Mouse (Mus musculus) embryonic facial prominence, embryonic 13.5 days (tissue): Measurements from ENCODE around the gene Rpl3l. TPM values are rescaled to one million over a fixed set of nuclear protein-coding genes. Genes with fewer than 3 reads are reported as not detected.
A peak's percentile ranks its signal among the peaks of the same experiment; 100 is the strongest.

Source experiments
- ATAC-seq: fragments of 200-750 bp; cut with Nextera tagmentation; 2 replicates; pipeline ENCODE4 v1.8.0; 2017; ENCODE audit warnings: low read depth; ENCODE audit not compliant: insufficient number of reproducible peaks, insufficient read depth, low FRiP score, low TSS enrichment
- H3K27ac ChIP-seq: fragments of 300-500 bp; sonication (generic); 2 replicates; pipeline ENCODE4 v1.5.1; 2015; ENCODE audit warnings: moderate library complexity, mild to moderate bottlenecking, inconsistent platforms
- H3K27me3 ChIP-seq: fragments of 300-500 bp; sonication (generic); 2 replicates; pipeline ENCODE4 v1.6.1; 2015; ENCODE audit warnings: mild to moderate bottlenecking, inconsistent platforms
- H3K36me3 ChIP-seq: fragments of 300-500 bp; sonication (generic); 2 replicates; pipeline ENCODE4 v1.6.1; 2015; ENCODE audit warnings: mild to moderate bottlenecking, inconsistent platforms
- H3K4me1 ChIP-seq: fragments of 300-500 bp; sonication (generic); 2 replicates; pipeline ENCODE4 v1.6.1; 2015; ENCODE audit warnings: inconsistent platforms
- H3K4me2 ChIP-seq: fragments of 300-500 bp; sonication (generic); 2 replicates; pipeline ENCODE4 v1.6.1; 2015; ENCODE audit warnings: moderate library complexity, mild to moderate bottlenecking, inconsistent platforms
- H3K4me3 ChIP-seq: fragments of 300-500 bp; sonication (generic); 2 replicates; pipeline ENCODE4 v1.5.1; 2015; ENCODE audit warnings: mild to moderate bottlenecking, inconsistent platforms
- H3K9ac ChIP-seq: fragments of 300-500 bp; sonication (generic); 2 replicates; pipeline ENCODE4 v1.6.1; 2015; ENCODE audit warnings: mild to moderate bottlenecking, inconsistent platforms
- H3K9me3 ChIP-seq: fragments of 300-500 bp; sonication (generic); 2 replicates; pipeline ENCODE4 v1.6.1; 2016; ENCODE audit warnings: inconsistent platforms
- WGBS: fragments of 180-500 bp; shearing (Covaris S2); methylation state at CpG from one replicate; pipeline ENCODE4 v1.1.7; 2015; ENCODE audit warnings: mixed read lengths; 5-methylcytosine and 5-hydroxymethylcytosine counted together
- polyA plus RNA-seq: library from polyadenylated mRNA; unstranded; fragments of >200 nt; fragmentation: Nextera tagmentation; extraction: Ambion mirVana; gene quantifications from 2 replicates; pipeline ENCODE4 v1.2.1, GENCODE M21; 2015

The Rpl3l gene
- not detected in 2 replicates for polyA plus RNA-seq

- no peaks in the 10 kb centered on the region for H3K9me3 ChIP-seq
- 72% methylated on average over 2 of the region's 2 CpGs for WGBS
Measured at GRCm38 (mm10) chr17:24727618-24728017, at the start of gene Rpl3l. Gene Rpl3l (plus strand): TSS chr17:24727820.

GRCm38 (mm10) chr17:24686514-24686913 lies 41.1 kb upstream of the Rpl3l start:
- Histone ChIP-seq H3K36me3 (peaks cover 8% of the 10 kb centered on the region), H3K27me3 (peaks cover 58% of the 10 kb centered on the region), H3K9me3 (no peaks in the 10 kb centered on the region), H3K4me1 (peaks cover 21% of the 10 kb centered on the region), H3K27ac (no peak overlapping the region), H3K4me2 (peak overlapping the region; percentile 44), H3K4me3 (no peak overlapping the region), H3K9ac (no peak overlapping the region)
- ATAC-seq, result no peak
- 29% methylated on average over 16 of the region's 16 CpGs for whole genome bisulfite sequencing

More at GRCm38 (mm10) chr17:24727618-24728017, at the start of gene Rpl3l:
- peaks cover under 1% of the 10 kb centered on the region; the same call in 1 of the 2 replicates for H3K36me3 ChIP-seq
- no peak for ATAC-seq
- no peak within 1 kb of the TSS for H3K4me2 ChIP-seq
- H3K27ac ChIP-seq, result no peak within 1 kb of the TSS
- peaks cover 10% of the 10 kb centered on the region for H3K4me1 ChIP-seq
- no peaks in the 10 kb centered on the region for H3K27me3 ChIP-seq
- no peak within 1 kb of the TSS for H3K4me3 ChIP-seq
- peak within 1 kb of the TSS; percentile 46; the same call in 1 of the 2 replicates for H3K9ac ChIP-seq

GRCm38 (mm10) chr17:24687146-24687595 lies 40.4 kb upstream of the Rpl3l start:
- no peak overlapping the region for H3K27ac ChIP-seq
- H3K9me3 ChIP-seq, result no peaks in the 10 kb centered on the region
- WGBS, result 2% methylated on average over 25 of the region's 25 CpGs
- no peak for ATAC-seq
- H3K4me1 ChIP-seq, result peaks cover 21% of the 10 kb centered on the region
- peaks cover 58% of the 10 kb centered on the region for H3K27me3 ChIP-seq
- H3K4me2 ChIP-seq, result peak overlapping the region; percentile 55
- peak overlapping the region; percentile 58 for H3K9ac ChIP-seq
- H3K36me3 ChIP-seq, result peaks cover 5% of the 10 kb centered on the region
- H3K4me3 ChIP-seq, result peak overlapping the region; percentile 31

GRCm38 (mm10) chr17:24687599-24687998 lies 40.0 kb upstream of the Rpl3l start:
- 19% methylated on average over 23 of the region's 23 CpGs for WGBS
- Histone ChIP-seq H3K27me3 (peaks cover 58% of the 10 kb centered on the region), H3K9ac (peak overlapping the region; percentile 58), H3K36me3 (peaks cover 8% of the 10 kb centered on the region), H3K4me3 (peak overlapping the region; percentile 31), H3K4me1 (peaks cover 21% of the 10 kb centered on the region), H3K9me3 (no peaks in the 10 kb centered on the region), H3K27ac (no peak overlapping the region), H3K4me2 (peak overlapping the region; percentile 55)
- ATAC-seq, result no peak

GRCm38 (mm10) chr17:24689251-24690081 lies 38.2 kb upstream of the Rpl3l start, which contains the start of gene Syngr3:
Gene Syngr3 (minus strand): TSS chr17:24689955.
- Histone ChIP-seq H3K4me3 (peak within 1 kb of the TSS; percentile 51), H3K4me1 (peaks cover 21% of the 10 kb centered on the region), H3K27me3 (peaks cover 58% of the 10 kb centered on the region), H3K27ac (no peak within 1 kb of the TSS), H3K9me3 (no peaks in the 10 kb centered on the region), H3K4me2 (peak within 1 kb of the TSS; percentile 75), H3K9ac (peak within 1 kb of the TSS; percentile 65), H3K36me3 (peaks cover 16% of the 10 kb centered on the region)
- peak; percentile 41; the same call in 1 of the 2 replicates for ATAC-seq
- WGBS, result under 1% methylated on average over 50 of the region's 55 CpGs

- no peak overlapping the region for H3K4me2 ChIP-seq
- WGBS, result 85% methylated on average over 5 of the region's 5 CpGs
- peaks cover 34% of the 10 kb centered on the region for H3K4me1 ChIP-seq
- no peak overlapping the region for H3K9ac ChIP-seq
- no peak for ATAC-seq
- H3K36me3 ChIP-seq, result peaks cover 16% of the 10 kb centered on the region
- no peak overlapping the region for H3K27ac ChIP-seq
- no peaks in the 10 kb centered on the region for H3K9me3 ChIP-seq
- peaks cover 41% of the 10 kb centered on the region for H3K27me3 ChIP-seq
- H3K4me3 ChIP-seq, result no peak overlapping the region
Measured at GRCm38 (mm10) chr17:24692385-24692784, 35.2 kb upstream of the Rpl3l start.

- Histone ChIP-seq H3K4me2 (peak overlapping the region; percentile 77), H3K36me3 (peaks cover 29% of the 10 kb centered on the region), H3K9me3 (no peaks in the 10 kb centered on the region), H3K27ac (peak overlapping the region; percentile 91), H3K4me3 (peak overlapping the region; percentile 82), H3K4me1 (peaks cover 31% of the 10 kb centered on the region), H3K27me3 (peaks cover 10% of the 10 kb centered on the region), H3K9ac (peak overlapping the region; percentile 91)
- ATAC-seq, result no peak
- 6% methylated on average over 51 of the region's 51 CpGs for WGBS
Measured at GRCm38 (mm10) chr17:24695326-24696010, 32.2 kb upstream of the Rpl3l start.

- Histone ChIP-seq H3K9ac (peak within 1 kb of the TSS; percentile 91), H3K4me1 (peaks cover 31% of the 10 kb centered on the region), H3K36me3 (peaks cover 36% of the 10 kb centered on the region), H3K4me3 (peak within 1 kb of the TSS; percentile 82), H3K27ac (peak within 1 kb of the TSS; percentile 91), H3K9me3 (no peaks in the 10 kb centered on the region), H3K27me3 (peaks cover 3% of the 10 kb centered on the region), H3K4me2 (peak within 1 kb of the TSS; percentile 77)
- peak; percentile 86 for ATAC-seq
- under 1% methylated on average over 75 of the region's 76 CpGs for WGBS
Measured at GRCm38 (mm10) chr17:24696011-24696697, 31.5 kb upstream of the Rpl3l start, which contains the start of the genes Gfer and Noxo1. Gene Gfer (minus strand): TSS chr17:24696156. Gene Noxo1 (plus strand): TSS chr17:24696234.

- H3K36me3 ChIP-seq, result peaks cover 43% of the 10 kb centered on the region
- no peak overlapping the region for H3K27ac ChIP-seq
- H3K4me2 ChIP-seq, result 0 out of 2 replicates have a peak overlapping the region, but pooled peaks have one; percentile 0
- no peak for ATAC-seq
- 0 out of 2 replicates have a peak overlapping the region, but pooled peaks have one; percentile 21 for H3K9ac ChIP-seq
- H3K4me3 ChIP-seq, result no peak overlapping the region
- 13% methylated on average over 5 of the region's 5 CpGs for WGBS
- H3K9me3 ChIP-seq, result no peaks in the 10 kb centered on the region
- H3K4me1 ChIP-seq, result peaks cover 31% of the 10 kb centered on the region
- H3K27me3 ChIP-seq, result no peaks in the 10 kb centered on the region
Measured at GRCm38 (mm10) chr17:24697985-24698384, 29.6 kb upstream of the Rpl3l start.

GRCm38 (mm10) chr17:24698715-24699114 lies 28.9 kb upstream of the Rpl3l start:
- Histone ChIP-seq H3K4me2 (0 out of 2 replicates have a peak overlapping the region, but pooled peaks have one; percentile 0), H3K27me3 (no peaks in the 10 kb centered on the region), H3K9ac (0 out of 2 replicates have a peak overlapping the region, but pooled peaks have one; percentile 8), H3K4me1 (peaks cover 31% of the 10 kb centered on the region), H3K9me3 (no peaks in the 10 kb centered on the region), H3K4me3 (no peak overlapping the region), H3K27ac (no peak overlapping the region), H3K36me3 (peaks cover 41% of the 10 kb centered on the region)
- WGBS, result 69% methylated on average over 9 of the region's 9 CpGs
- no peak for ATAC-seq

GRCm38 (mm10) chr17:24699473-24699872 lies 28.1 kb upstream of the Rpl3l start:
- H3K27me3 ChIP-seq, result no peaks in the 10 kb centered on the region
- H3K4me2 ChIP-seq, result no peak overlapping the region
- ATAC-seq, result no peak
- no peaks in the 10 kb centered on the region for H3K9me3 ChIP-seq
- H3K27ac ChIP-seq, result no peak overlapping the region
- H3K4me3 ChIP-seq, result no peak overlapping the region
- peaks cover 31% of the 10 kb centered on the region for H3K4me1 ChIP-seq
- peaks cover 49% of the 10 kb centered on the region for H3K36me3 ChIP-seq
- WGBS, result 76% methylated on average over 2 of the region's 2 CpGs
- H3K9ac ChIP-seq, result no peak overlapping the region; the same call in 1 of the 2 replicates
